Mouse (Mus musculus) liver, embryonic 14.5 days (tissue): ENCODE measurements around the gene Rnf113a2. TPM values are rescaled to one million over a fixed set of nuclear protein-coding genes. Genes with fewer than 3 reads are reported as not detected.
A peak's percentile ranks its signal among the peaks of the same experiment; 100 is the strongest.

Experiments used
- ATAC-seq: fragments of 200-750 bp; cut with Nextera tagmentation; 2 replicates; pipeline ENCODE4 v1.8.0; 2017; ENCODE audit warnings: moderate number of reproducible peaks, mild to moderate bottlenecking, moderate library complexity; ENCODE audit not compliant: insufficient read depth
- DNase-seq, 3 experiments: peaks; one replicate each; pipeline ENCODE4 v3.0.0-alpha.2; 2012 to 2013; ENCODE audit warnings: low read depth in 3 of 3, low spot score in 3 of 3
- H3K27ac ChIP-seq: fragments of 300-500 bp; sonication (generic); 2 replicates; pipeline ENCODE4 v1.5.1; 2014; ENCODE audit warnings: moderate library complexity, mild to moderate bottlenecking, control low read depth, inconsistent platforms
- H3K27me3 ChIP-seq: fragments of 300-500 bp; sonication (generic); 2 replicates; pipeline ENCODE4 v1.6.1; 2014; ENCODE audit warnings: mild to moderate bottlenecking, low read length, moderate library complexity; ENCODE audit not compliant: control insufficient read depth, insufficient read depth
- H3K36me3 ChIP-seq: fragments of 300-500 bp; sonication (generic); replicated peaks from 2 replicates; pipeline ENCODE4 v1.6.1; 2014; ENCODE audit warnings: low read depth; ENCODE audit not compliant: control insufficient read depth, insufficient read depth
- H3K4me1 ChIP-seq, 2 experiments: fragments of 200-500 bp in 1 of 2; fragments of 300-500 bp in 1 of 2; sonication (generic) in 1 of 2; replicated peaks; 2 replicates each; pipeline ENCODE4 v1.6.1; 2012 to 2014; ENCODE audit warnings: antibody characterized with exemption in 1 of 2, inconsistent platforms in 1 of 2, low read length in 1 of 2; ENCODE audit not compliant: control insufficient read depth in 2 of 2, insufficient read depth in 2 of 2
- H3K4me2 ChIP-seq: fragments of 300-500 bp; sonication (generic); 2 replicates; pipeline ENCODE4 v1.6.1; 2014; ENCODE audit warnings: low read depth, mild to moderate bottlenecking, control low read depth, moderate library complexity
- H3K4me3 ChIP-seq, 2 experiments: fragments of 200-500 bp in 1 of 2; fragments of 300-500 bp in 1 of 2; sonication (generic) in 1 of 2; 2 replicates each; pipeline ENCODE4 v1.5.1; 2012 to 2014; ENCODE audit warnings: low read depth in 2 of 2, low read length in 2 of 2, mild to moderate bottlenecking in 2 of 2, control low read depth in 1 of 2, inconsistent platforms in 1 of 2, moderate library complexity in 1 of 2; ENCODE audit not compliant: insufficient read depth in 1 of 2
- H3K9ac ChIP-seq: fragments of 300-500 bp; sonication (generic); replicated peaks from 2 replicates; pipeline ENCODE4 v1.6.1; 2014; ENCODE audit warnings: mild to moderate bottlenecking, control low read depth, moderate library complexity
- H3K9me3 ChIP-seq: fragments of 300-500 bp; sonication (generic); 2 replicates; pipeline ENCODE4 v1.6.1; 2016; ENCODE audit warnings: low read length, mixed read lengths; ENCODE audit not compliant: control insufficient read depth
- CTCF ChIP-seq: IDR thresholded peaks from 2 replicates; pipeline ENCODE4 v1.5.1; 2016; ENCODE audit warnings: antibody characterized with exemption, low read depth, control low read depth
- EP300 ChIP-seq: IDR thresholded peaks from 2 replicates; pipeline ENCODE4 v1.6.1; 2016; ENCODE audit warnings: antibody characterized with exemption, low read depth
- WGBS: fragments of 180-500 bp; shearing (Covaris S2); extraction: QIAGEN DNeasy Blood & Tissue Kit; methylation state at CpG from one replicate; pipeline ENCODE4 v1.1.7; 2014; ENCODE audit not compliant: insufficient replicate concordance; 5-methylcytosine and 5-hydroxymethylcytosine counted together
- polyA plus RNA-seq, 2 experiments: library from polyadenylated mRNA; depleted of rRNA in 1 of 2; stranded (reverse) in 1 of 2; unstranded in 1 of 2; fragments of >200 nt; fragmentation: Nextera tagmentation in 1 of 2; extraction: Ambion mirVana in 1 of 2; gene quantifications; 2 replicates each; pipeline versions ENCODE4 v1.2.1 to v1.2.3; 2012 to 2014

The Rnf113a2 gene
- polyA plus RNA-seq, 2 experiments = 10.0 to 13.2 TPM

DNA sequence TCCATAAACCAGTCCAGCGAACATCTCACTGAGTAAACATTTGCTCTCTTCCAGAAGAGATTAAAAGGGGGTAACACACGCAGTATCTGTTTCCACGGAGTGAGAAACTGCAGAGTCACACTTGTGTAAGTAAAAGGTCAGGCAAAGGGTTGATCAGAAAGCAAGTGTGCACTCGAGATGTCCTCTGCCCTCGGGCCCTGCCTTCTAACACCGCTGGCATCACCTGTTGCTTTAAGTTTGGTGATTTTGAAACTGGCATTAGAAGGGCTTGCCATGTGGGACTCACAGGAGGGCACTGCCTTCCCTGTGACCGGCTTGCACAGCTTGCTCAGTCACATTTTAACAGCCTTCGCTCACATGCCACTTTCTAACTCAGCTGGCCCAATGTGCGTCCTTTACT, 17.3 kb upstream of the Rnf113a2 start:
- DNase-seq = no peak
- H3K4me2 ChIP-seq = no peak overlapping the region
- WGBS = 63% methylated on average over 9 of the region's 9 CpGs
- H3K9ac ChIP-seq = no peak overlapping the region
- H3K4me1 ChIP-seq = peaks cover 5 to 8% of the 10 kb centered on the region in 2 experiments; a peak in 3 of 4 replicates
- no peaks in the 10 kb centered on the region for H3K36me3 ChIP-seq
- H3K27ac ChIP-seq = no peak overlapping the region
- H3K9me3 ChIP-seq = no peaks in the 10 kb centered on the region
- no peak for ATAC-seq
- TF ChIP-seq EP300 = no peak
- no peak for TF ChIP-seq CTCF
- no peak overlapping the region for H3K4me3 ChIP-seq
- H3K27me3 ChIP-seq = no peaks in the 10 kb centered on the region

DNA sequence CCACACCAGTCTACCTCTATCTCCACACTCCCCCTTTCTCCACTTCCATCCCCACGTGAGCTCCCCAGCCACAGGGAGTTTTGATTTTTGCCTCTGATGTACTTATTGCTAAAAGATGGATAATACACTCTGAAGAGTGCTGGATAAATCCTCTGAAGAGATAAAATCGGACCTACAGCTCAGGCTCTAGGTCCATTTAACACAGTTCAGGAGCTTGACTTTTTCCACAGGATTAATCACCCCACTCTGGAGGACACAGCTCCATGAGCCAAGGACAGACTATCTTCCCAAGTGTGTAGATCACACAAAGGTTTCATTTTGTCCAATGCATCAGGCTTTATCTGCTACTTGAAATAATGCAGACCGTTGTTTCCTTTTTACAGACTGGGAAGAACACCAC, 16.9 kb upstream of the Rnf113a2 start:
- DNase-seq (no peak), ATAC-seq (no peak)
- Histone ChIP-seq H3K9me3 (no peaks in the 10 kb centered on the region), H3K27me3 (no peaks in the 10 kb centered on the region), H3K4me1 (peaks cover 5 to 8% of the 10 kb centered on the region in 2 experiments; a peak in 3 of 4 replicates), H3K36me3 (no peaks in the 10 kb centered on the region), H3K4me2 (peak overlapping the region; percentile 15), H3K4me3 (no peak overlapping the region), H3K27ac (no peak overlapping the region), H3K9ac (no peak overlapping the region)
- 64% methylated on average over 3 of the region's 3 CpGs for WGBS
- TF ChIP-seq CTCF (no peak), EP300 (no peak)

DNA sequence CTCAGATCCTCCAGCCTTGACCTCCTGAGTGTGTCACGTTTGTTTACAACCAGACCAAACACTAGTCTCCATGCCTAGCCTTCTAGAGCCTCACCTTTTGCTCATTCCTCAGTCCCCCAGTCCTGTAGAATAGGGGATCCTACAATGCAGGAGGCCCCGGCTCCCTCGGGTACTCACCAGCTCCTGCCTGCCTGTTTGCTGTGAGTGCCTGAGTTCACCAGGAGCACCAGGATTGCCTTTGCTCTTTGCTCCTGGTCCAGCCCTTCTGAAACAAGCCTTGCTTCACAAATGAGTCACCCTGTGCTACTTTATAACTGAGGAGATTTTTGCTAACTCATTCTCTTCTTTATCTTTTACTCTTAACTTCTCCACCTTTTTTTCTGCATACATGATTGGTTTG, 16.3 kb upstream of the Rnf113a2 start:
- H3K9me3 ChIP-seq = no peaks in the 10 kb centered on the region
- no peak for TF ChIP-seq CTCF
- no peak for TF ChIP-seq EP300
- H3K36me3 ChIP-seq = no peaks in the 10 kb centered on the region
- H3K4me3 ChIP-seq = no peak overlapping the region
- H3K4me2 ChIP-seq = peak overlapping the region; percentile 15
- WGBS = 51% methylated on average over 3 of the region's 3 CpGs
- H3K9ac ChIP-seq = no peak overlapping the region; the same call in 1 of the 2 replicates
- H3K27ac ChIP-seq = peak overlapping the region; percentile 18; the same call in 1 of the 2 replicates
- DNase-seq (no peak), ATAC-seq (no peak)
- H3K4me1 ChIP-seq = peaks cover 5 to 8% of the 10 kb centered on the region in 2 experiments; a peak in 3 of 4 replicates
- no peaks in the 10 kb centered on the region for H3K27me3 ChIP-seq

GRCm38 (mm10) chr12:84402923-84403322, 14.1 kb upstream of the Rnf113a2 start:
- Histone ChIP-seq H3K4me3 (no peak overlapping the region), H3K4me1 (peaks cover 10 to 12% of the 10 kb centered on the region in 2 experiments), H3K9ac (no peak overlapping the region), H3K27me3 (no peaks in the 10 kb centered on the region), H3K4me2 (no peak overlapping the region), H3K27ac (no peak overlapping the region), H3K9me3 (no peaks in the 10 kb centered on the region), H3K36me3 (no peaks in the 10 kb centered on the region)
- no peak for TF ChIP-seq CTCF
- no peak for TF ChIP-seq EP300
- no peak; the same call in 1 of the 2 replicates for ATAC-seq
- 62% methylated on average over 9 of the region's 9 CpGs for WGBS
- DNase-seq = no peak

DNA sequence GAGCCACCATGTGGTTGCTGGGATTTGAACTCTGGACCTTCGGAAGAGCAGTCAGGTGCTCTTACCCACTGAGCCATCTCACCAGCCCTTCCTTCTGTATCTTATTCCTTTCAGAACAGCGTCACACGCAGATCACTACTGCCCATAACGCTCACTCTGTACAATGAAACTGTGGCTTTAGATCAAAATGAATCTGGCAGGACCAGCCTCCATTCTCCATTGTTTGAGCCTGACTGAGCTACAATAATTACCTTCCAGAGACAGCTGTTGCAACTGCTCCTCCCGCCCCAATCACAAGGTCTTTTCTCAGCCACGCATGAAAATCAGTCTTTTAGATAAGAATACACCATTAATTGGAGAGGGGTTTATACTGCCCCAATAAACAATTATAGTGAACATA, 12.5 kb upstream of the Rnf113a2 start:
- no peak overlapping the region for H3K4me2 ChIP-seq
- no peak overlapping the region for H3K27ac ChIP-seq
- TF ChIP-seq CTCF (no peak), EP300 (no peak)
- peaks cover 10 to 16% of the 10 kb centered on the region in 2 experiments for H3K4me1 ChIP-seq
- WGBS = 83% methylated on average over 6 of the region's 6 CpGs
- DNase-seq = no peak
- no peaks in the 10 kb centered on the region for H3K9me3 ChIP-seq
- H3K36me3 ChIP-seq = no peaks in the 10 kb centered on the region
- no peak overlapping the region for H3K9ac ChIP-seq
- H3K27me3 ChIP-seq = no peaks in the 10 kb centered on the region
- ATAC-seq = no peak
- H3K4me3 ChIP-seq = no peak overlapping the region
